Mouse (Mus musculus) gastrocnemius, postnatal 36 days (tissue): ENCODE data around the gene Ksr1. TPM values are rescaled to one million over a fixed set of nuclear protein-coding genes. Genes with fewer than 3 reads are reported as not detected.

ENCODE experiments used
- DNase-seq, 2 experiments: peaks; one replicate each; pipeline ENCODE4 v3.0.0; 2022
- intact Hi-C: fragments of 180-260 bp; cut with DNase I; formaldehyde crosslinking; loops from one replicate; pipeline ENCODE4 v1.15.1; 2025
- total RNA-seq, 2 experiments: library from RNA; stranded (reverse); gene quantifications; 2 replicates each; pipeline ENCODE4 v1.2.3; 2021

Ksr1 gene
- total RNA-seq, 2 experiments from 2014 or later, result 72.2 to 74.8 TPM

- DNase-seq, result no peak
- intact Hi-C loops, result no loop called here
Measured at GRCm38 (mm10) chr11:79129388-79130356, 16.5 kb downstream of the Ksr1 start.

DNA sequence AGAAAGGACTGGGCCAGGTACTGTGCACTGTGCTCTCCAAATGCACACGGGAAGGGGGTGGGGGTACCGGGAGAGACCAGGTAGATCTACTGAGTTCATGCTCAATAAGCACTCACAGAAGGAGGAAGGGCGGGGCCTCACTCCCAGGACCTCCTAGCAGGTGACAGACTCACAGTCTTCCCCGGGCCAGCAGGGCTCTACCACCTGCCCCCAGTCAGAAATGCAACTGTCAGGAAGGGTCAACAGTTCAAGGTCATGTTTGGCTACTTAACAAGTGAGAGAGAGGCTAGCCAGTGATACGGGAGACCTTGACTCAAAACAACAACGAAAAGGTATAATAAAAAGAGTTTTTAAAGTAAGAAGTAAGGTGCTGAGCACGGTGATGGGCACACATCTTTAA lies 18.0 kb downstream of the Ksr1 start:
- DNase-seq, result no peak
- intact Hi-C loops, result no loop called here

GRCm38 (mm10) chr11:79126963-79127362 lies 19.2 kb downstream of the Ksr1 start:
- no peak for DNase-seq
- intact Hi-C loops, result no loop called here

- DNase-seq, result no peak
- intact Hi-C loops, result no loop called here
Measured at GRCm38 (mm10) chr11:79125775-79126174, 20.4 kb downstream of the Ksr1 start.

- intact Hi-C loops, result no loop called here
- DNase-seq, result no peak
Measured at GRCm38 (mm10) chr11:79122556-79122955, 23.7 kb downstream of the Ksr1 start.

GRCm38 (mm10) chr11:79120087-79120486 lies 26.1 kb downstream of the Ksr1 start:
- intact Hi-C loops, result no loop called here

GRCm38 (mm10) chr11:79118918-79119377 lies 27.3 kb downstream of the Ksr1 start:
- intact Hi-C loops, result loop anchor here (5.0 kb wide), 1 partner anchor 93 kb away; no protein-coding TSS in a partner anchor
- no peak for DNase-seq

More at GRCm38 (mm10) chr11:79120087-79120486, 26.1 kb downstream of the Ksr1 start:
- DNase-seq, result no peak

- intact Hi-C loops, result loop anchor here (5.0 kb wide), 1 partner anchor 96 kb away; no protein-coding TSS in a partner anchor
- DNase-seq, result no peak
Measured at GRCm38 (mm10) chr11:79116665-79117064, 29.5 kb downstream of the Ksr1 start.

- intact Hi-C loops, result loop anchor here (5.0 kb wide), 1 partner anchor 97 kb away; no protein-coding TSS in a partner anchor
- DNase-seq, result no peak
Measured at GRCm38 (mm10) chr11:79115659-79116058, 30.5 kb downstream of the Ksr1 start.

GRCm38 (mm10) chr11:79114061-79114460 lies 32.1 kb downstream of the Ksr1 start:
- intact Hi-C loops, result loop anchor here (5.0 kb wide), 2 partner anchors 33 to 47 kb away; partner anchors contain the start of gene Ksr1
- no peak for DNase-seq

DNA sequence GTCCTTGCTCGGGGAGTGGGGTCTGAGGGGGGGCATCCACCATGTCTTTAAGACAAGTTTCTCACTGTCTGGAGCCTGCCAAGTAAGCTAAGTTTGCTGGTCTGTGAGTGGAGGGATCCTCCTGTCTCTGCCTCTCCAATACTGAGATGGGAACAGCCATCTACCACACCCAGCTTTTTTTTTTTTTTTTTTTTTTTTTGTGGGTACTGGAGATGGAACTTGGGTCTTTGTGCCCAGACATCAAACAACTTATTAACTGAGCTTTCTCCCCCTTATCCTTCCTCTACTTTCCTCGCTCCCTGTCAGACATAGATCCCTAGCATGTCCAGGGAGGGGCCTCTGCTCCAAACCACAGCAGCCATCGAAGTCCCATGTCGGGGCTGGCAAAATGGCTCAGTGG lies 32.8 kb downstream of the Ksr1 start:
- no peak for DNase-seq
- intact Hi-C loops, result loop anchor here (2.0 to 5.0 kb wide), 3 partner anchors 34 to 83 kb away; partner anchors contain the start of gene Ksr1

DNA sequence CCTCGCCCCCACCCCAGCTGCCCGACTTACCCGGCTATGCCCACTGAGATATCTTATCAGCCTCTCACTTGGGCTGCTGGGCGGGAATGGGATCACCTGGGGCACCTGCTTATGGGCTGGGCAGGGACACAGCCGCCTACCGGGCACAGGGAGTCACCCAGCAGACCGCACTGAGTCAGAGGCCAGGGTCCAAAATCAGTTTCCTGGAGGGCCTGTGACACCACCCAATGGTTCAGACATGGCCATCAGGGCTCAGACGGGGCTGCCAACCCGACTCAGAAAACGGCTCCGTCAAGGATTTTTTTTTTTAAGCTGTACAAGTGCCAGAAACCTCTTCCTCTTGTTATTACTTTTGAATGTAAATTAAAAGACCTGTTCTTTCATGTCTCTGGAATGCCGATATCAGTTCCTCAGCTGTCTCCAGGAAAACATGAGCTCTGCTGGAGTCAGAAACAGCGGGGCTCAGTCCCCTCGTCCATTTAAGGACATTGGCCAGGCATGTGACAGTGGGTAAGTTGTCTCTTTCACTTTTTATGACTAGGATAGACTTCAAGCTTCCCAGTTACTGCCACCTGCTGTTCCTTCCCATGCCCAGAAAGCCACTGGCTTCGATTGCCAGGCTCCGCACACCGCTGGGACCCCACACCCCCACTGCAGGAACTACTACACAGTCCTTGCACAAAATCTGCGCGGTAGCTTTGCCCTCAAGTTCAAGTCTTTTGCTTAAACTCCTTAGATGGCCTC lies 33.5 kb downstream of the Ksr1 start:
- intact Hi-C loops, result loop anchor here (2.0 to 5.0 kb wide), 3 partner anchors 35 to 82 kb away; partner anchors contain the start of gene Ksr1
- DNase-seq, result no peak

GRCm38 (mm10) chr11:79111864-79112558 lies 34.2 kb downstream of the Ksr1 start:
- intact Hi-C loops, result loop anchor here (2.0 to 5.0 kb wide), 3 partner anchors 35 to 81 kb away; partner anchors contain the start of gene Ksr1
- DNase-seq, result no peak

DNA sequence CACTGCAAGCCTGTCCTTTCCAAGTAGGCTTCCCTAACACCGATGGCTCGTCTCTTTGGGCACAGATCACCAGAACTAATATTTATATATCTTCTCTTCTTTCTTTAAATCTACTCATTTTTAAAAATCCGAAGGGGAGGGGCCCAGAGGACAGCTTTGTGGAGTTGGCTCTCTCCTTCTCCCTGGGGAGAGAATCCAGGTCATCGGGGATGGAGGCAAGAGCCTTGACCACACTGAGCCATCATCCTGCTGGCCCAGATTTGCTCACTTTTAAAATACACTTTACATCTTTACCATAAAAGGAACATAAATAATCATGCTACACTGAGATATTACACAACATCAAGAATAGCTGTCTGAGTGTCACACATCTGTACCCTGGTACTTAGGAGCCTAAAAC lies 35.8 kb downstream of the Ksr1 start:
- intact Hi-C loops, result loop anchor here (5.0 kb wide), 2 partner anchors 37 to 43 kb away; partner anchors contain the start of gene Ksr1
- no peak for DNase-seq

DNA sequence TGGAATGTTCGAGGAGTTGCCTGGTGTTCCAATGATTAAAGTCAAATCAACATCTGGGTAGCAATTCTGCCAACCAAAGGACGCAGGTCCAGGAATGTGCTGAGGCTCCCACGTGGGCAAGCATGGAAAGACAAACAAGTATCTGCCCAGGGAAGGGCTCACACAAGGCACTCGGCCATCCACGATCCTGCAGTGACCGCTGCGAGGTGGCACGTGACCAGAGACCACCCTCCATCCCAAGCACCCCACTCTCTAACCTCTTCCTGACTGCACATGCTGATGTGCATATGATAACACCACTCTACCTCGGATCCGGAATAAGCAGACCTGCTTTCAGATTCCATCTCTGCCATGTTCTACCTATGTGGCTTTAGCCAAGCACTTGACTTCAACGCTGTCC lies 38.3 kb downstream of the Ksr1 start:
- intact Hi-C loops, result no loop called here
- DNase-seq, result no peak

GRCm38 (mm10) chr11:79104998-79105397 lies 41.2 kb downstream of the Ksr1 start:
- intact Hi-C loops, result no loop called here
- DNase-seq, result no peak

DNA sequence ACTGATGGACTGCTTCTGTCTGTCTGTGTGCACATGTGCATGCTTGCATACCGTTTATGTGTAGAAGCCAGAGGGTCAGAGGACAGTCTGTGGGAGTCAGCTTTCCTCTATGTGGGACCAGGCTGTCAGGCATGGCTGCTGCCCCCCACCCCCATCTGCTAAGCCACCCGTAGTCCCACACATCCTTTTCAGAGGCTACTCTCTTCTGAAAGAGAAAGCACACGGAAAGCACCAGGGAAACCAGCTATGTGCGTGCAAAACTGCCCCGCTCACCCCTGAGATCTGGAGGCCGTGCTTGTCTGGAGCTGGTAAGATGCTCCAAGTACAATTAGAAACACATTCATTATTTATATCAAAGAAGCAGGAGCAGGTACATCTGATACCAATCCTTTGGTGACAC lies 41.7 kb downstream of the Ksr1 start:
- intact Hi-C loops, result no loop called here
- DNase-seq, result no peak

DNA sequence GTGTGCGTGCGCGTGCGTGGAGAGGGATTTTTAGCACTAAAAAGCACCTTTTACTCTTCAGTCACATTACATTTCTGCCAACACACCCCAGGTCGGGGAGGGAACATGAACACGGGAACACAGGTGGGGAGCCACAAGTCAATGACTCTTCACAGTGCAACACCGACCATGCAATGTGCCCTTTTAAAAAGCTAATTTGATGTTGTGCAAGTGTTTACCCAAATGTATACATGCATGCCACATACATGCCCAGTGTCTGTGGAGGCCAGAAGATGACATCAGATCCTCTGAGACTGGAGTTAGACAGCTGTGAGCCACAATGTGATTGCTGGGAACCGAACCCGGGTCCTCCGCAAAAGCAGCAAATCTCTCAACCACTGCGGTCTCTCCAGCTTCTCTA lies 42.1 kb downstream of the Ksr1 start:
- no peak for DNase-seq
- intact Hi-C loops, result no loop called here

- intact Hi-C loops, result no loop called here
- no peak for DNase-seq
Measured at GRCm38 (mm10) chr11:79103461-79103869, 42.7 kb downstream of the Ksr1 start.

DNA sequence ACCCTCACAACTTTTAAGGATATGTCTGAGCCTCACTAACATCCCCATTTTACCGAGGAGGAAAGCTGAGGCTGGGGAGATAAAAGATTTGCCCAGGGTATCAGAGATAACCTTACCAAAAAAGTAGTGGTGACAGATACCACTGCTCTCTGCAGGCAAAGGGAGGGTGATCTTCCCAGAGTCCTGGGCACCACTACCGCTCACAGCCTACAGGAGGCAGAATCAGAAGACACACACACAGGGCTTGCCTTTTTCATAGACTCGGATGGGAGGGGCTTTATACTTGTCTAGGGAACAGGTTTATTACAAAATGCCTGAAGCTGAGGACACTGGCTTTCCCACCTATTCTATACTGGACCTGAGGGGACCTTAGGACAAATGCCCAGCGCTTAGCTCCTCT lies 43.9 kb downstream of the Ksr1 start:
- intact Hi-C loops, result no loop called here
- DNase-seq, result no peak
